Mouse (Mus musculus) neural tube, embryonic 14.5 days (tissue): ENCODE results near the gene Map3k4. TPM values are rescaled to one million over a fixed set of nuclear protein-coding genes. Genes with fewer than 3 reads are reported as not detected.
"Not testable (repeated sequence)": the region's sequence is repeated elsewhere in the genome, so short reads cannot be mapped to it uniquely, and the experiment has no call there.

Source experiments
- ATAC-seq: fragments of 200-750 bp; cut with Nextera tagmentation; 2 replicates; pipeline ENCODE4 v1.8.0; 2017; ENCODE audit warnings: low read depth, mild to moderate bottlenecking, moderate TSS enrichment, moderate library complexity
- H3K27ac ChIP-seq: fragments of 300-500 bp; sonication (generic); 2 replicates; pipeline ENCODE4 v1.5.1; 2014; ENCODE audit warnings: low read depth, mild to moderate bottlenecking, control low read depth, low read length, moderate library complexity, mixed read lengths
- H3K27me3 ChIP-seq: fragments of 300-500 bp; sonication (generic); 2 replicates; pipeline ENCODE4 v1.6.1; 2014; ENCODE audit warnings: low read length; ENCODE audit not compliant: control insufficient read depth, insufficient read depth
- H3K36me3 ChIP-seq: fragments of 300-500 bp; sonication (generic); 2 replicates; pipeline ENCODE4 v1.6.1; 2014; ENCODE audit warnings: low read length, mixed read lengths; ENCODE audit not compliant: control insufficient read depth, insufficient read depth
- H3K4me1 ChIP-seq: fragments of 300-500 bp; sonication (generic); 2 replicates; pipeline ENCODE4 v1.6.1; 2014; ENCODE audit warnings: low read length; ENCODE audit not compliant: control insufficient read depth, insufficient read depth
- H3K4me2 ChIP-seq: fragments of 300-500 bp; sonication (generic); 2 replicates; pipeline ENCODE4 v1.6.1; 2014; ENCODE audit warnings: mild to moderate bottlenecking, low read depth, low read length, control low read depth
- H3K4me3 ChIP-seq: fragments of 300-500 bp; sonication (generic); 2 replicates; pipeline ENCODE4 v1.5.1; 2014; ENCODE audit warnings: low read depth, low read length, control low read depth, mixed read lengths
- H3K9ac ChIP-seq: fragments of 300-500 bp; sonication (generic); replicated peaks from 2 replicates; pipeline ENCODE4 v1.6.1; 2014; ENCODE audit warnings: low read depth, mild to moderate bottlenecking, control low read depth, low read length, mixed read lengths
- H3K9me3 ChIP-seq: fragments of 300-500 bp; sonication (generic); 2 replicates; pipeline ENCODE4 v1.6.1; 2016; ENCODE audit warnings: low read length; ENCODE audit not compliant: control insufficient read depth
- WGBS: fragments of 180-500 bp; shearing (Covaris S2); extraction: QIAGEN DNeasy Blood & Tissue Kit; methylation state at CpG from one replicate; pipeline ENCODE4 v1.1.7; 2014; 5-methylcytosine and 5-hydroxymethylcytosine counted together
- polyA plus RNA-seq: library from polyadenylated mRNA; unstranded; fragments of >200 nt; fragmentation: Nextera tagmentation; extraction: Ambion mirVana; gene quantifications from 2 replicates; pipeline ENCODE4 v1.2.1, GENCODE M21; 2014

Gene Map3k4
- polyA plus RNA-seq, 1 experiment from 2014 or later: 39.8 TPM

DNA sequence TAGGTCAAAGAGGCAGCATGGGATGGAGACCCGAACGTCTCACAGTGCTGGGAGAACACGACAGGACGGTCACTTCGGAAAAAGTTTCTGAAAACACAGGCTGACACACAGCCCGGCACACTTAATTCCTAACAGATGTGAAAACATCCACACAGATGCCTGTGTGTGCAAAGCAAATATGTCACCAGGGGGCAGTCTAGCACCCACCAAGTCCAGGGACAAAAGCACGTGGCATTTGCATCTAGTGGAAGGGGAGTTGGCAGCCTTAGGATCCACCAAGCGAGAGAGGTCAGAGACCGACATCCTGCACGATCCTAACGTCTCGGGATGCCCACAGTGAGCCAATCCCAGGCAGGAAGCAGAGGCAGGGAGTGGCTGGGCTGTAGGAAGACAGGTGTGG lies 92.0 kb downstream of the Map3k4 start:
- peaks cover 20% of the 10 kb centered on the region for H3K36me3 ChIP-seq
- H3K4me1 ChIP-seq: no peaks in the 10 kb centered on the region
- H3K9ac ChIP-seq: no peak overlapping the region
- ATAC-seq: no peak
- no peaks in the 10 kb centered on the region for H3K9me3 ChIP-seq
- H3K4me2 ChIP-seq: no peak overlapping the region
- no peak overlapping the region for H3K4me3 ChIP-seq
- H3K27ac ChIP-seq: no peak overlapping the region
- 69% methylated on average over 12 of the region's 12 CpGs for WGBS
- H3K27me3 ChIP-seq: no peaks in the 10 kb centered on the region

DNA sequence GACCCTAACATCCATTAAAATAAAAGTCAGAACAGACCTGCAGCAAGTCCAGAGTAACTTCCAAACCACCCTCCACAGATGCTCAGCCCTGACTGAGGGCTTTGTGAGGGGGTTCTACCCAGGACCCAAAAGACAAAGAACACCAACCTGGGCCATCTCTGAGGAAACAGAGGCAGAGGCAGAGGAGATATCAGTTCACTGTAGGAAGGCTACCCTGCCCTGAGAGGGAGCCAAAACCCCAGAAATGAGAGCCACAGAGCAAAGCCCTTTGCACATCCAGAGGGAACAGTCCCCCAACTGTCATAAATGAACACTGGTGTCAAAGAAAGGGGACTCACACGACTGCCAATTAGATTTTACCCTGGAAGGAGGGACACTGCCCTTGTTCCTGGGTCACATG lies 93.4 kb downstream of the Map3k4 start:
- Histone ChIP-seq H3K27ac (no peak overlapping the region), H3K36me3 (peaks cover 17% of the 10 kb centered on the region), H3K4me1 (no peaks in the 10 kb centered on the region), H3K27me3 (no peaks in the 10 kb centered on the region), H3K9ac (no peak overlapping the region), H3K4me2 (no peak overlapping the region), H3K4me3 (no peak overlapping the region), H3K9me3 (no peaks in the 10 kb centered on the region)
- 32% methylated on average over 1 of the region's 1 CpGs for WGBS
- no peak for ATAC-seq

DNA sequence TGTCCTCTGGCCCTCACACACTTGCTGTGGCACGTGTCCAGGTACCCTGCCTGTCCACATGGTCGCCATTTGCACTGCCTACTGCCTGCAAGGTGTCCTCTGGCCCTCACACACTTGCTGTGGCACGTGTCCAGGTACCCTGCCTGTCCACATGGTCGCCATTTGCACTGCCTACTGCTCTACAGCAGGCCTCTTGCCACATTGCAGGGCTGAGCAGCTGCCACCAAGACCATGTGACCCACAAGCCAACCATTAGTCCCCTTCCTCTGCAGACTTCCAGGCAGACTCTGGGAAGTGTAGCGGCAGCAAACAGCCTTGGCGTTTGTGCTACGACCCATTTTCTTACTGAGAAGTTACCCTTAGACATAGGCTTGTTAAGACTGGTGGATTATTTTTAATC lies 94.0 kb downstream of the Map3k4 start:
- not testable (repeated sequence) for H3K27me3 ChIP-seq, H3K4me2 ChIP-seq, ATAC-seq, H3K27ac ChIP-seq, H3K9ac ChIP-seq, H3K4me1 ChIP-seq, H3K9me3 ChIP-seq, H3K4me3 ChIP-seq
- peaks cover 23% of the 10 kb centered on the region for H3K36me3 ChIP-seq
- WGBS: 80% methylated on average over 5 of the region's 7 CpGs

DNA sequence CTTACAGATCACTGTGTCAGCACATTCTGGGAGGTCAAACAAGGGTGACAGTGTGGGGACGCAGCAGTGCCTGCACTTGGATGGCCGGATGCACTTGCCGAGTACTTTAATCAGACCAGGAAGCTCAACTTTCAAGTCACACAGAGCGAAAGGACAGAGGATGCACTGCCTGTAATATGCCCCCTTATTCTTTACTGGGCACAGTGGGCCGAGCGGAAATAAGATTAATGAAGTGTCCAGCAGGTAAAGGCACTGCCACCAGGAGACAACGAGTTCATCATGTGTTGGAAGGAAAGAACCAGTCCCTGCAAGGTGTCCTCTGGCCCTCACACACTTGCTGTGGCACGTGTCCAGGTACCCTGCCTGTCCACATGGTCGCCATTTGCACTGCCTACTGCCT lies 94.5 kb downstream of the Map3k4 start:
- no peak overlapping the region for H3K27ac ChIP-seq
- 86% methylated on average over 8 of the region's 9 CpGs for WGBS

DNA sequence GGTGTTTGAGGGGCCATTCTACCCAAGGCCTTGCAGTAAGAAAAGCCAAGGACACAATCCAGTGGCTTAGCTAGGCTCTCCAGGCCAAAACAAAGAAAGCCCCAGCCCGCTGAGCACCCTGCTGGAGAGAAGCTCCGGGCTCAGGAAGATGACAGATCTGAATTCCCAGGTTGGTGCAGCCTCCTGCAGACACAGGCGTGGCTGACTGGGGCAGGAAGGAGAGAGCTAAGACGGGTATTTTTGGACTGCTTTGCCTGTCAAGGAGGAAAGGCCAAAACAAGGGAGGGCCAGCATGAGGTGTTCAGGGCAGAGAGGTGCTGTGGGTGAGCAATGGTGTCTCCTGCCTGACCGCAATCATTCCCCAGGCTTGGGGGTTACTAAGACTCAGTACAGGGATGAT lies 94.9 kb downstream of the Map3k4 start:
- Histone ChIP-seq H3K4me1 (no peaks in the 10 kb centered on the region), H3K36me3 (peaks cover 21% of the 10 kb centered on the region), H3K9ac (no peak overlapping the region), H3K27ac (no peak overlapping the region), H3K4me2 (no peak overlapping the region), H3K4me3 (no peak overlapping the region), H3K27me3 (no peaks in the 10 kb centered on the region), H3K9me3 (no peaks in the 10 kb centered on the region)
- WGBS: 54% methylated on average over 5 of the region's 5 CpGs
- ATAC-seq: no peak

More for the DNA sequence above, 94.5 kb downstream of the Map3k4 start:
- no peak for ATAC-seq
- H3K27me3 ChIP-seq: no peaks in the 10 kb centered on the region
- H3K9ac ChIP-seq: no peak overlapping the region
- H3K9me3 ChIP-seq: no peaks in the 10 kb centered on the region
- H3K4me1 ChIP-seq: no peaks in the 10 kb centered on the region
- peaks cover 24% of the 10 kb centered on the region for H3K36me3 ChIP-seq
- H3K4me2 ChIP-seq: no peak overlapping the region
- H3K4me3 ChIP-seq: no peak overlapping the region

DNA sequence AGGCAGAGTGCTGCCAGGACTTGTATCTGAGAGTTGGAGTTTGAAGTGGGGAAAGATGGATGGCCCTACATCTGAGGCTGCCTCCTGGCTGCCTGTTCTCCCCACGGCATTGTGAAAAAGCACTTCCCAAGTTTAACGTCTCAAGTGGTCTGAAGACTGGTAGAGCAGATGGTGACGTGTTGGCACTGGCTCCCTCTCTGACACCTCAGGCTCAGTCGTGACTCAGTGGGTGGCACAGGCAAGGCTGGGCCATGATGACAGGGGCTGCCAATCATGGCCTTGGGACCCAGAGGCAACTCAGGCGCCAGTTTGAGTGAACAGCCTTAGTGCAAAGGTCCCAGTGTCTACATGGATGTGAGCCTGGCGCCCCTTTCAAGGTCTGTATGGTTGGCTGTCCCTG lies 96.7 kb downstream of the Map3k4 start:
- ATAC-seq: no peak
- Histone ChIP-seq H3K4me3 (no peak overlapping the region), H3K9me3 (no peaks in the 10 kb centered on the region), H3K9ac (no peak overlapping the region), H3K4me2 (no peak overlapping the region), H3K4me1 (no peaks in the 10 kb centered on the region), H3K36me3 (peaks cover 12% of the 10 kb centered on the region; the same call in 1 of the 2 replicates), H3K27ac (no peak overlapping the region), H3K27me3 (no peaks in the 10 kb centered on the region)
- WGBS: 71% methylated on average over 6 of the region's 6 CpGs

DNA sequence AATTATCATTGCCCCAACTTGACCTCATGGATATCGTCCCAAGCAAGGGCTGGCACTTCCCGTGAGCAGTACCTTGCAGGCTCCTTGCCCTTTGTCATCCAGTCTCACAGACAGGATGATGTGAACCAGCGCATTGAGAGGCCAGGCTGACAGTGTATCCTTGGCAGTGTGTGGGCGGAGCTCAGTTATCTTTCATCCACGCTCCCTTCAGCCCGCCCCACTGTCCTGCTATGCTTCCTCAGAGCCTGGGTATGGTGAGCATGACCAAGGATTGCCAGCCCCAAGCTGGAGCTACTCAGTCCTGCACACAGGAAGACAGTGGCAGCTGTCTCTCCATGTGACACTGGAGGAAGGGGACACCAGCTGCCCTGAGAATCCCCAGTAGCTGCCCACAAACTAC lies 102.4 kb downstream of the Map3k4 start:
- H3K9ac ChIP-seq: no peak overlapping the region
- H3K4me2 ChIP-seq: no peak overlapping the region
- no peaks in the 10 kb centered on the region for H3K9me3 ChIP-seq
- peaks cover 16% of the 10 kb centered on the region for H3K36me3 ChIP-seq
- H3K27me3 ChIP-seq: no peaks in the 10 kb centered on the region
- no peak overlapping the region for H3K27ac ChIP-seq
- WGBS: 86% methylated on average over 6 of the region's 6 CpGs
- ATAC-seq: no peak
- H3K4me3 ChIP-seq: no peak overlapping the region
- H3K4me1 ChIP-seq: no peaks in the 10 kb centered on the region

DNA sequence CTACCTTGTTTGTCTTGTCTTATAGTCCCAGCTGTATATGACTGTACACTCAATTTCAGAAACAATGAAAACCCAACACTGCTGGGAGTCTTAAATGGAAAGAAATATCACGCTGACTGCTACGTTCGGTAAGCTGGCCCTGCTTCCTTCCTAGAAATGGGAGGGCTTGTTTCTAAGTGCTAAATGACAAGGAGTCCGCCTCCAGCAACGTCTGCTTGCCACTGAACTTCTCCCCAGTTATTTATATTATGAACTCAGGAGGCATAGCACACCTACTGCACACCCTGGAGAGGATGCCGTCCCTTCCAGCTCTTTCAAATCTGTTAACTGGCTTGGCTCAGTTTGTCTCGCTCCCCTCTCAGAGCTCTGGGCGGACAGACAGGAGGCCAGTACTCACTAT lies 105.2 kb downstream of the Map3k4 start:
- Histone ChIP-seq H3K4me2 (no peak overlapping the region), H3K9ac (no peak overlapping the region), H3K4me1 (no peaks in the 10 kb centered on the region), H3K4me3 (no peak overlapping the region), H3K27me3 (no peaks in the 10 kb centered on the region), H3K9me3 (no peaks in the 10 kb centered on the region), H3K36me3 (peaks cover 9% of the 10 kb centered on the region), H3K27ac (no peak overlapping the region)
- ATAC-seq: no peak
- 89% methylated on average over 8 of the region's 8 CpGs for WGBS

DNA sequence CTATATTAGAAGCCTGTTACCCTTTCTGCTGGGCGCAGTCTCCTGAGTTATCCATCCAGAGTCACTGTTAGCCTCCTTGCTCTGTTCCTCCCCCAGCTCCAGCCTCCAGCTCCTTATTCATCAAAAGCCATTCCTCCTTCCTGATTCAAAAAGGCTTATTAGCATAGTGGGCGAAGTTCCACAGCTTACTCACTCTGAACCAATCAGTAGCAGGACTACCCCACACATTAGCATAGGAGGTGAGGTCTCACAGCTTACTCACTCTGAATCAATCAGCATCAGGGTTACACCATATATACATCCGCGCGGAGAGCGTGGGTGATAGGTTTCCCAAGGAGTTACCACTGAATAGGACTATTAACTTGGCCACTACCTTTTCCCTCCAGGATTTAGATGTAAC lies 106.3 kb downstream of the Map3k4 start:
- WGBS: 81% methylated on average over 6 of the region's 6 CpGs
- no peaks in the 10 kb centered on the region for H3K9me3 ChIP-seq
- no peak for ATAC-seq
- H3K4me1 ChIP-seq: no peaks in the 10 kb centered on the region; the same call in 1 of the 2 replicates
- no peak overlapping the region for H3K4me3 ChIP-seq
- H3K36me3 ChIP-seq: peaks cover 9% of the 10 kb centered on the region
- no peak overlapping the region for H3K4me2 ChIP-seq
- H3K27me3 ChIP-seq: no peaks in the 10 kb centered on the region
- H3K9ac ChIP-seq: no peak overlapping the region
- no peak overlapping the region for H3K27ac ChIP-seq

DNA sequence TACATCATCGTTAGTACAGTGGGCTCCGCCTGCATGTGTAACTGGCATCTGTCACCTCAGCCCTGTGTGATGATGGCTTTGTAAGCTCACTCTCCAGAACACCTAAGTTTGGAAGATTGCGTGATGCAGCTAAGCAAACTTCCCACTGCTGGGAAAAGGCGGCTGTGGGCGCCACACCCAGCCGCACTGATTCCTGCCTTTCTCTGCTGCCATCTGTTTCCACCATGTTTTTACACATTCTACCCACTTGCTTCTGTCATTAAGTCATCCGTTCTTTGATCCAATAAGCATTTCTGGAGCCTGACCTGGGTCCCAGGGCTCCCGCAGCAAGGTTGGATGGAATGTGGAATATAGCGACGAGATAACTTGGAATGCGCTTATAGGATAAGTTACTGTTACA lies 106.7 kb downstream of the Map3k4 start:
- Histone ChIP-seq H3K4me1 (peaks cover 4% of the 10 kb centered on the region; the same call in 1 of the 2 replicates), H3K36me3 (peaks cover 8% of the 10 kb centered on the region), H3K4me3 (no peak overlapping the region), H3K9ac (no peak overlapping the region), H3K4me2 (no peak overlapping the region), H3K27me3 (no peaks in the 10 kb centered on the region), H3K9me3 (no peaks in the 10 kb centered on the region), H3K27ac (no peak overlapping the region)
- ATAC-seq: no peak
- 95% methylated on average over 11 of the region's 11 CpGs for WGBS
